Mouse (Mus musculus) heart, embryonic 15.5 days (tissue): Measurements from ENCODE around the gene Spata19. TPM values are rescaled to one million over a fixed set of nuclear protein-coding genes. Genes with fewer than 3 reads are reported as not detected.

Experiments used
- ATAC-seq: fragments of 200-750 bp; cut with Nextera tagmentation; replicated peaks from 2 replicates; pipeline ENCODE4 v1.8.0; 2017; ENCODE audit warnings: low read depth, moderate TSS enrichment; ENCODE audit not compliant: insufficient number of reproducible peaks, insufficient read depth, low FRiP score
- H3K27ac ChIP-seq: fragments of 300-500 bp; sonication (generic); 2 replicates; pipeline ENCODE4 v1.5.1; 2015; ENCODE audit warnings: mild to moderate bottlenecking, inconsistent platforms
- H3K27me3 ChIP-seq: fragments of 300-500 bp; sonication (generic); 2 replicates; pipeline ENCODE4 v1.6.1; 2015; ENCODE audit warnings: inconsistent platforms
- H3K36me3 ChIP-seq: fragments of 300-500 bp; sonication (generic); 2 replicates; pipeline ENCODE4 v1.6.1; 2015; ENCODE audit warnings: mild to moderate bottlenecking, inconsistent platforms
- H3K4me1 ChIP-seq: fragments of 300-500 bp; sonication (generic); replicated peaks from 2 replicates; pipeline ENCODE4 v1.6.1; 2015; ENCODE audit warnings: inconsistent platforms
- H3K4me2 ChIP-seq: fragments of 300-500 bp; sonication (generic); 2 replicates; pipeline ENCODE4 v1.6.1; 2015; ENCODE audit warnings: inconsistent platforms, mild to moderate bottlenecking, moderate library complexity
- H3K4me3 ChIP-seq: fragments of 300-500 bp; sonication (generic); 2 replicates; pipeline ENCODE4 v1.5.1; 2015; ENCODE audit warnings: mild to moderate bottlenecking, inconsistent platforms
- H3K9ac ChIP-seq: fragments of 300-500 bp; sonication (generic); 2 replicates; pipeline ENCODE4 v1.6.1; 2015; ENCODE audit warnings: mild to moderate bottlenecking, inconsistent platforms
- H3K9me3 ChIP-seq: fragments of 300-500 bp; sonication (generic); replicated peaks from 2 replicates; pipeline ENCODE4 v1.6.1; 2016; ENCODE audit warnings: inconsistent platforms
- WGBS: fragments of 180-500 bp; shearing (Covaris S2); methylation state at CpG from one replicate; pipeline ENCODE4 v1.1.7; 2015; ENCODE audit warnings: mixed read lengths; 5-methylcytosine and 5-hydroxymethylcytosine counted together
- polyA plus RNA-seq: library from polyadenylated mRNA; unstranded; fragments of >200 nt; fragmentation: Nextera tagmentation; extraction: Ambion mirVana; gene quantifications from 2 replicates; pipeline ENCODE4 v1.2.1, GENCODE M21; 2015

The Spata19 gene
- polyA plus RNA-seq, result not detected in 2 replicates

DNA sequence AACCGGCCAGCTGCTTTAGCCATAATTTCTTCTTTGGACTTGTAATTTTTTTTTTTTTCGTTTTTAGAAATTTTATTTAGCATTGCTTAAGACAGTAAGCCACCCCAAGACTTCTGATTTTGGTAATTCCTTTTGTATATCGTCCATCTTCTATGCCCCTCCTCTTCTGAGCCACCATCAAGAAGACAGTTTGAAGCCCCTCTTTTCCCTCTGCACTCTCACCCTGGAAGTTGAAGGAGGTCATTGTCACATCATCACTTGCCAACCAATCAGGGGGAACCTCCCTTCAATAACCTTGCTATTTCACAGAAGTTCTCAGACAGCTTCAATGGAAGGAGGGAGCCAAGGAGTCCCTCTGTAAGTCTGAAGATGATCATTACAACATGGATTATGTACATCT lies at the start of gene Spata19:
Gene Spata19, plus strand, starts transcription at position 301 of the 400 bp plus-strand sequence.
- Histone ChIP-seq H3K27me3 (no peaks in the 10 kb centered on the region), H3K4me1 (no peaks in the 10 kb centered on the region), H3K4me3 (no peak within 1 kb of the TSS), H3K9ac (no peak within 1 kb of the TSS), H3K36me3 (no peaks in the 10 kb centered on the region), H3K27ac (no peak within 1 kb of the TSS), H3K4me2 (no peak within 1 kb of the TSS), H3K9me3 (no peaks in the 10 kb centered on the region)
- no peak for ATAC-seq
- WGBS, result 68% methylated on average over 3 of the region's 3 CpGs

DNA sequence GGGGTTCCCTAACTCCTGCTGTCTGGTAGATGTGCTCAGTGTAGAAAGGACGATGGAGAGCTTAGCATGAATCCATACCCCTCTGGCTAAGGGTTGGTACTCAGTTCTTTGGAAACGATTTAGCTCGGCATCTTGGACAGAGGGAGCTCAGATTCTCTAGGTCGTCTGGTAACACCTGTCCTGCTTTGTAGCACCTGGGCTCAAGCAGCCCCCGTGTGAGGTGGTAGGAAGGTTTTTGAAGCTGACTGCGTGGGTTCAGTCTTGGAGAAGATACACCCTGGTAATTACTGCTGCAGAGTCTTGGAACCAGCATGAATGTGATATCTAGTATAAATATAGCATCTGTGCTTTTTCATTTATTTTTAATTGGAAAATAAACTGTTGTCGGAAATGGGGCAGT lies 43.5 kb upstream of the Spata19 start:
- Histone ChIP-seq H3K9me3 (no peaks in the 10 kb centered on the region), H3K4me2 (no peak overlapping the region), H3K4me3 (no peak overlapping the region), H3K36me3 (no peaks in the 10 kb centered on the region), H3K27me3 (no peaks in the 10 kb centered on the region), H3K4me1 (no peaks in the 10 kb centered on the region), H3K9ac (no peak overlapping the region), H3K27ac (no peak overlapping the region)
- 77% methylated on average over 7 of the region's 7 CpGs for WGBS
- no peak for ATAC-seq

DNA sequence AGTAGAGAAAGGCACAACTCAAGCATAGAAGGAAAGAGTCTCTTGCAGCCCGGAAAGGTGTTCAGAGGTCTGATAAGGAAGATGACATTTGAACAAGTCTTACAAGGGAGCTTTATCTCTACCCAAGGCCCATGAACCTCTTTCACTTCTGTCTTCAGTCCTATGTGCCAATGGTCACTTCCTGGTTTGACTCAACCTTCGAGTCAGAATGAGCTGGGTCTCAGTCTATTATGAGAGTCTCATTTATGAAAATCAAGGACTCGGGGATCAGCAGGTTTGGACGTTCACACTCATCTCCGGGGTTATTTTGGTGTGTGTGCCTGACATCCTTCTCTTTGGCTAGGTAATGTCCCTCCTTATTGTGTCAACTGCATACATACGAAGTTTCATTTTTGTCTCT lies 38.7 kb upstream of the Spata19 start:
- 85% methylated on average over 6 of the region's 6 CpGs for WGBS
- ATAC-seq, result no peak
- Histone ChIP-seq H3K4me2 (no peak overlapping the region), H3K27ac (no peak overlapping the region), H3K36me3 (no peaks in the 10 kb centered on the region), H3K27me3 (no peaks in the 10 kb centered on the region), H3K4me3 (no peak overlapping the region), H3K4me1 (no peaks in the 10 kb centered on the region), H3K9ac (no peak overlapping the region), H3K9me3 (no peaks in the 10 kb centered on the region)

DNA sequence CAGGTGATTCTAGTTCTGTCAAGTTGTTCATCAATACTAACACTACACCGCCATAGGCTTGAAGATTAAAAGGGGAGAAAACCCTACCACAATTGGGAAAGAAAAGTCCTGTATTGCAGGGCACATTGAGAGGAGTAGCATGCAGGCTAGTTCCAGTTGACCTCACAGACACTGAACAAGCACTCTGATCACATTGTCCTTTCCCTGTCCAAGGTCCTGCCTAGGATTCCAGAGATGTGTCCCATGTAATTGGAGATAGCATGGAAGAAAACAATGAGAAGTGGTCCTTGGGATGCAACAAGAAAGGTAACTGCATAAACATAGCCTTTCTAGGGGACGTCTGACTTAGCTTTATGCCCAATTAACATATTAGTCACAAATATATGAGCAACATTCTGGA lies 29.4 kb upstream of the Spata19 start:
- Histone ChIP-seq H3K27me3 (no peaks in the 10 kb centered on the region), H3K36me3 (no peaks in the 10 kb centered on the region), H3K4me2 (no peak overlapping the region), H3K4me3 (no peak overlapping the region), H3K9me3 (no peaks in the 10 kb centered on the region), H3K9ac (no peak overlapping the region), H3K4me1 (no peaks in the 10 kb centered on the region), H3K27ac (no peak overlapping the region)
- no peak for ATAC-seq
- 48% methylated on average over 2 of the region's 2 CpGs for WGBS

DNA sequence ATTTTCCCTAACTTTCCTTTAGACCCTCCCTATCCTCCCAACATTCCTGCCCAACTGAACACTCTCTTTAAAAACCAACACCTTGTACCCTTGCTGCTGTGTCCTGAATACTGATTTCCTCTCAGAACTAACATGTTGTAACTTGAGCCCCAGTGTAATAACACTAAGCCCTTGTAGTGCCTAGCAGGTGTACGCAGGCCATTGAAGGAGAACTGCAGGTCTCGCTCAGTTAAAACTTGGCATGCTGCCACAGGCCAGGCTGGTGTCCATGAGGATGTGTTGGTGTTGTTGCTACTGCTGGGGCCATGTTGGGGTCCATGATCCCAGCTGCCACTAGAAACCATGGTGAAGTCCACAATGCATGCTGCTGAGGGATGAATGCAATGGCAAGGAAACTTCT lies 27.5 kb upstream of the Spata19 start:
- H3K27me3 ChIP-seq, result no peaks in the 10 kb centered on the region
- H3K9ac ChIP-seq, result no peak overlapping the region
- no peak overlapping the region for H3K4me2 ChIP-seq
- H3K9me3 ChIP-seq, result no peaks in the 10 kb centered on the region
- no peak for ATAC-seq
- no peak overlapping the region for H3K27ac ChIP-seq
- no peaks in the 10 kb centered on the region for H3K36me3 ChIP-seq
- WGBS, result 75% methylated on average over 2 of the region's 2 CpGs
- no peak overlapping the region for H3K4me3 ChIP-seq
- H3K4me1 ChIP-seq, result no peaks in the 10 kb centered on the region

DNA sequence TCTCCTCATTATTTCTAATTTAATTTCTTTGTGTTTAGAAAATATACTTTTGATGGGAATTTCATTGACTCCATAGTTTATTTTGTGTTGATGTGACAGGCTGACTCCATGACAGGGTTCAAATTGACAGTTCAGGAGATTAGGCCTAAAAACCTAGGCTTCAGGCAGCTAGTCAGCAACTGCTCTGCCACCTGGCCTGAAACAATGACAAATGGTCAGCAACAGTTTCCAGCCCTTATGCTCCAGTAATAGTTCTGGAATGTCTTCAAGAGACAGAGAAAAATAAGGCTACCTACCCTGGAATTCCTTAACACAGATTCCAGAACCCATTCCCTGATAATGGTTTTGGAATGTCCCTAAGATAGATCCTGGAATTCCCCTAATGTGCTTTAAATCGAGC lies 20.9 kb upstream of the Spata19 start:
- Histone ChIP-seq H3K36me3 (no peaks in the 10 kb centered on the region), H3K4me1 (no peaks in the 10 kb centered on the region), H3K27ac (no peak overlapping the region), H3K4me3 (no peak overlapping the region), H3K27me3 (no peaks in the 10 kb centered on the region), H3K9ac (no peak overlapping the region), H3K9me3 (no peaks in the 10 kb centered on the region), H3K4me2 (no peak overlapping the region)
- 27% methylated on average over 1 of the region's 1 CpGs for WGBS
- ATAC-seq, result no peak

DNA sequence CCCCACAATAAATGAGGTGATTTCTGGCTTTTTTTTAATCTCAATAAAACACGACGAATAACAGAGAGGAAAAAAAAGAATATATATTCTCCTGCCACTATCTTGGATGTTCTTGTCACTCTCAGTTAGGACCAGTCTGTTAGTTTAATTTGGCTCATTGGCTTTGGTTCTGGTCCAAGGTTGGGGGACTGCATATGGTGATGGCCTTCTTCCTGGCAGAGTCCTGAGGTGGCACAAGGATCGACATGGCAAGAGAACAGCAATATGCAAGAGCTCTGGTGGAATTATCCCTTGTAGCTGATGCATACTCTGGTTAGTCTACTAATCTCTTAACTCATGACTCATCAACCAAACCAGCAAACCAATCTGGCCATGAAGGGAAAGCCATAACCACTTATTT lies 9.6 kb upstream of the Spata19 start:
- Histone ChIP-seq H3K4me1 (no peaks in the 10 kb centered on the region), H3K36me3 (no peaks in the 10 kb centered on the region), H3K9me3 (no peaks in the 10 kb centered on the region), H3K4me2 (no peak overlapping the region), H3K9ac (no peak overlapping the region), H3K27ac (no peak overlapping the region), H3K4me3 (no peak overlapping the region), H3K27me3 (no peaks in the 10 kb centered on the region)
- ATAC-seq, result no peak
- WGBS, result 76% methylated on average over 3 of the region's 3 CpGs

DNA sequence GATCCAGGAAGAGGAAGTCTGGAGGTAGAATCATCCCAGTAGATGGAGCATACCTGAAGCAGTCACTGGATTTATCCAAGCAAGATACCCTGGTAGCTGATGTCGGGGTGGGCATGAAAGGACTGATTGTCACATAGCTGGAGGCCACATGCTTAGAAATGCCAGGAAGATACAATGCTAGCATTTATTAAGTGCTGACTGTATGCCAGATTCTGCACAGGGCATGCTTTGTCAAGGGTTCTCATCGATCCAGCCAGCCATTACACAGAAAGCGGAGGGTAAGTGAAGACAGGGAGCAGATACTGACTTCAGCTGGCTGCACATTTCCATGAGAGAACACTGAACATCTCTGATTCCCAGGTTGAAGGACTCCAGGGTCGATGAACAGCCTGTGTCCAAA lies 4.6 kb downstream of the Spata19 start:
- Histone ChIP-seq H3K36me3 (no peaks in the 10 kb centered on the region), H3K4me2 (no peak overlapping the region), H3K4me3 (no peak overlapping the region), H3K9me3 (no peaks in the 10 kb centered on the region), H3K4me1 (no peaks in the 10 kb centered on the region), H3K9ac (no peak overlapping the region), H3K27ac (no peak overlapping the region), H3K27me3 (no peaks in the 10 kb centered on the region)
- ATAC-seq, result no peak
- WGBS, result 74% methylated on average over 4 of the region's 4 CpGs

DNA sequence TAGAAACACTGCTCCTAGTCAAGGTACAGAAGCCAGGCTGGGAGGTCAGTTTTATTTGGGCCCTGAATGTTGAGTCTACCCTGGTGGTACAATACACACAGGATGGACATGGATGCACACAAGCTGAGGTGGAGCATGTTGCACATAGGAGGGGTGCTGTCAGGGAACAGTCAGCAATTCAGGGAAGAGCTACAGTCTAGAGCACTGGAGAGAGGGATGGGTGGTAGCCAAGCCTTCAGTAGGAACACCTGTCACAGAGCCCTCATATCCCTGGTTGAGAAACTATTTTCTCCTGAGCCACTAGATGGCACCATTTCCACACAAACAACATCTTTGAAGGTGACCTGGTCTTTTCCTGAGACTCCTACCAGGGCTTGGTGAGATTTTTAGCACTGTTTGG lies 13.1 kb downstream of the Spata19 start:
- H3K27me3 ChIP-seq, result peaks cover 3% of the 10 kb centered on the region
- no peak overlapping the region for H3K27ac ChIP-seq
- H3K4me2 ChIP-seq, result no peak overlapping the region
- no peak for ATAC-seq
- H3K9ac ChIP-seq, result no peak overlapping the region
- no peaks in the 10 kb centered on the region for H3K36me3 ChIP-seq
- H3K4me3 ChIP-seq, result no peak overlapping the region
- no peaks in the 10 kb centered on the region for H3K4me1 ChIP-seq
- H3K9me3 ChIP-seq, result no peaks in the 10 kb centered on the region

DNA sequence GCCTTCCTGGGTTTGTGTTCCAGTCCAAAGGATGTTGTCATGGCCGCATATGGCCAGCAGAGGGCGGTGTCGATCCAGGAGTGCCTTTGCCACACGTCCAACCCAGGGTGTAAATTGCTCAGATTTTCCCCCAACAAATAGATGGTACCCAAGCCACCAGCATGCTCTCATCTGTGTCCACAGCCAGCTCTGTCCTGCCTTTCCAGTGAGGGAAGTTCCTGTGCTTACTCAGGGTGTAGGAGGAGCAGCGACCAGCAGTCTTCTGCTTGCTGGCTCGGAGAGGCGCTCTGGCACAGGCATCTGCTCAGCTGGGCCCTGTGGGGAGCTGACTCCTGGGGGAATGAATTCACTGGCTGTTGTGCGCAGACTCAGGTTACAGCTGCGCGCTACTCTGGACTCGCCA lies 17.5 kb downstream of the Spata19 start:
- no peaks in the 10 kb centered on the region for H3K9me3 ChIP-seq
- no peaks in the 10 kb centered on the region for H3K4me1 ChIP-seq
- no peak overlapping the region for H3K9ac ChIP-seq
- WGBS, result 2% methylated on average over 11 of the region's 11 CpGs
- H3K4me2 ChIP-seq, result peak overlapping the region; percentile 30
- no peaks in the 10 kb centered on the region for H3K36me3 ChIP-seq
- peaks cover 9% of the 10 kb centered on the region for H3K27me3 ChIP-seq
- 0 out of 2 replicates have a peak, but pooled peaks have one; percentile 20 for ATAC-seq
- H3K27ac ChIP-seq, result no peak overlapping the region
- no peak overlapping the region for H3K4me3 ChIP-seq

DNA sequence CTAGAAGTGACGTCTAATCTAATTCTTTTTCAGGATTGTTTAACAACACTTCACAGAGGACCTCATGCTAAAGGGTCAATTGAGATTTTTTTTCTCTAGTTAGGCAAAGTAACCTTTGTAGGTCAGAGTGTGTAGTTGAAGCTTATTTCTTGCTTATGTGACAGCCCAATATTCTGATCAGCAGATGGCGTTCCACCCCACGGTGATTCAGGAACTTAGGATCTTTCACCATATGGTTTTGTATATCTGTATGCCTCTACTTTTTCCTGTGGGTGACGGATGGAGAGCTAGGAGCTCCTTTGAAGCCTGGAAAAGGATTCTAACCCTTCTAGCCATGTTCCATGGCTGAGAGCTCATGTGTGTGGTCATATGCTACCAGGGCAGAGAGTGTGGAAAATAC lies 27.9 kb downstream of the Spata19 start:
- no peak for ATAC-seq

DNA sequence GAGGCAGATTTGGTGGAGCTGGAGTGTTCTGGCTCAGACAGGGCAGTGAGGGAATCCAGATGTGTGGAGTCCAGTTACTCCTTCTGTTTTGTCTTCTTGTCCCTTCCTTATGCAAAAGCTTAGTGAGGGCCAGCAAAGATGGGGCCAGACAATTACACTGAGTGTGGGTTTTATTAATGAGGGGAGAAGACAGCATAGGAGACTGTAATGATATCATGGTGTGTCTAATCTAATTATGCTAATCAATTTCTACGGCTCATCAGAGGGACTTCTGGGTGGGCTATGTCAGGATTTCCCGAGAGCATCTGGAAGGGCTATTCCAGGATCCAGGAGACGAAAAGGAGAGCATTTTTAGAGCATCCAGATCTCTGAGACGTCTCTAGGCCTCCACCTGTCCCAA lies 32.0 kb downstream of the Spata19 start:
- H3K36me3 ChIP-seq, result no peaks in the 10 kb centered on the region
- WGBS, result 49% methylated on average over 4 of the region's 4 CpGs
- no peaks in the 10 kb centered on the region for H3K4me1 ChIP-seq
- no peaks in the 10 kb centered on the region for H3K9me3 ChIP-seq
- no peak overlapping the region for H3K9ac ChIP-seq
- no peak overlapping the region for H3K4me2 ChIP-seq
- H3K27ac ChIP-seq, result no peak overlapping the region
- no peaks in the 10 kb centered on the region for H3K27me3 ChIP-seq
- no peak for ATAC-seq
- no peak overlapping the region for H3K4me3 ChIP-seq

More for the DNA sequence above, 27.9 kb downstream of the Spata19 start:
- Histone ChIP-seq H3K9ac (no peak overlapping the region), H3K36me3 (no peaks in the 10 kb centered on the region), H3K4me1 (no peaks in the 10 kb centered on the region), H3K9me3 (no peaks in the 10 kb centered on the region), H3K27ac (no peak overlapping the region), H3K27me3 (no peaks in the 10 kb centered on the region), H3K4me3 (no peak overlapping the region), H3K4me2 (no peak overlapping the region)
- WGBS, result 67% methylated on average over 4 of the region's 4 CpGs
